8 mouse cellular contexts compared by ENCODE assay signal in genomic region chr14:61172548-61173158, GRCm38 (mm10). TPM values are rescaled to one million over a fixed set of nuclear protein-coding genes. Genes with fewer than 3 reads are reported as not detected.
DNase-seq lines count a peak whose midpoint lies in the region; ATAC-seq and TF ChIP-seq lines count a peak whose summit lies in the region.

No protein-coding gene starts in this region.

- WGBS in embryonic facial prominence, embryonic 13.5 days = under 1% methylated on average over 46 of the region's 52 CpGs
- WGBS in heart, adult 2 months = under 1% methylated on average over 52 of the region's 52 CpGs
- under 1% methylated on average over 51 of the region's 52 CpGs for WGBS in limb, embryonic 13.5 days
- 0% methylated on average over 28 of the region's 52 CpGs for WGBS in midbrain, postnatal 0 days

- H3K27me3 ChIP-seq in embryonic facial prominence, embryonic 13.5 days = no peaks in the 10 kb centered on the region
- no peaks in the 10 kb centered on the region for H3K27me3 ChIP-seq in heart, adult 2 months (ENCODE audit: control insufficient read depth, insufficient read depth, low read length)
- H3K27me3 ChIP-seq in limb, embryonic 13.5 days = peaks cover 9% of the 10 kb centered on the region; the same call in 1 of the 2 replicates
- H3K27me3 ChIP-seq in midbrain, postnatal 0 days (ENCODE audit: insufficient read depth, low read length) = no peaks in the 10 kb centered on the region

- H3K36me3 ChIP-seq in embryonic facial prominence, embryonic 13.5 days = no peaks in the 10 kb centered on the region
- H3K36me3 ChIP-seq in heart, adult 2 months (ENCODE audit: control insufficient read depth, insufficient read depth, low read length) = peaks cover 6% of the 10 kb centered on the region
- no peaks in the 10 kb centered on the region; the same call in 1 of the 2 replicates for H3K36me3 ChIP-seq in limb, embryonic 13.5 days
- H3K36me3 ChIP-seq in midbrain, postnatal 0 days (ENCODE audit: insufficient read depth, low read length) = no peaks in the 10 kb centered on the region

- peak overlapping the region; percentile 86 for H3K27ac ChIP-seq in embryonic facial prominence, embryonic 13.5 days
- peak overlapping the region; percentile 86 for H3K27ac ChIP-seq in heart, adult 2 months
- H3K27ac ChIP-seq in limb, embryonic 13.5 days = peak overlapping the region; percentile 81
- peak overlapping the region; percentile 86 for H3K27ac ChIP-seq in midbrain, postnatal 0 days (ENCODE audit: low read depth, low read length)

- ATAC-seq in embryonic facial prominence, embryonic 13.5 days (ENCODE audit: insufficient number of reproducible peaks, insufficient read depth, low FRiP score, low TSS enrichment, low read depth) = peak; percentile 97
- ATAC-seq in limb, embryonic 13.5 days (ENCODE audit: low FRiP score, low read depth) = peak; percentile 98
- peak; percentile 95 for ATAC-seq in midbrain, postnatal 0 days (ENCODE audit: low FRiP score)

- H3K4me2 ChIP-seq in embryonic facial prominence, embryonic 13.5 days = peak overlapping the region; percentile 86
- H3K4me2 ChIP-seq in limb, embryonic 13.5 days (replicated peaks) = peak overlapping the region; percentile 83
- H3K4me2 ChIP-seq in midbrain, postnatal 0 days (ENCODE audit: low read depth, low read length, poor library complexity, severe bottlenecking) = peak overlapping the region; percentile 62

- peak overlapping the region; percentile 82 for H3K9ac ChIP-seq in embryonic facial prominence, embryonic 13.5 days
- peak overlapping the region; percentile 90 for H3K9ac ChIP-seq in heart, adult 2 months (ENCODE audit: low read depth, low read length)
- peak overlapping the region; percentile 82 for H3K9ac ChIP-seq in limb, embryonic 13.5 days
- H3K9ac ChIP-seq in midbrain, postnatal 0 days (replicated peaks; ENCODE audit: low read length, poor library complexity, severe bottlenecking) = peak overlapping the region; percentile 80

- peak; percentile 100 for DNase-seq in 3134 (ENCODE audit: extremely low read depth, insufficient read length, low spot score)
- DNase-seq in adrenal gland, postnatal 36 days = peak; percentile 100
- DNase-seq in heart, adult 2 months = peak; percentile 100
- peak; percentile 98 to 99 for DNase-seq in kidney, adult 8-10 months
- DNase-seq in midbrain, postnatal 0 days (ENCODE audit: low spot score) = peak; percentile 98
- DNase-seq in spleen, postnatal 14 days (ENCODE audit: low spot score in 2 of 2) = peak; percentile 99

- H3K4me1 ChIP-seq in embryonic facial prominence, embryonic 13.5 days = peaks cover 9% of the 10 kb centered on the region
- H3K4me1 ChIP-seq in heart, adult 2 months (ENCODE audit: control insufficient read depth, insufficient read depth, low read length) = peaks cover 2% of the 10 kb centered on the region; the same call in 1 of the 2 replicates
- peaks cover 10% of the 10 kb centered on the region for H3K4me1 ChIP-seq in limb, embryonic 13.5 days
- H3K4me1 ChIP-seq in midbrain, postnatal 0 days (ENCODE audit: insufficient read depth, low read length) = peaks cover 13% of the 10 kb centered on the region

- peak; percentile 83 for TF ChIP-seq POLR2A in heart, adult 2 months (IDR thresholded peaks at IDR 0.05; ENCODE audit: insufficient read depth, low read depth, low read length)

- no peaks in the 10 kb centered on the region for H3K9me3 ChIP-seq in embryonic facial prominence, embryonic 13.5 days
- no peaks in the 10 kb centered on the region for H3K9me3 ChIP-seq in limb, embryonic 13.5 days
- no peaks in the 10 kb centered on the region for H3K9me3 ChIP-seq in midbrain, postnatal 0 days (ENCODE audit: low read length)

- TF ChIP-seq CTCF in heart, adult 2 months (IDR thresholded peaks at IDR 0.05) = no peak
- TF ChIP-seq CTCF in midbrain, postnatal 0 days (IDR thresholded peaks at IDR 0.05) = no peak

- peak overlapping the region; percentile 80 for H3K4me3 ChIP-seq in embryonic facial prominence, embryonic 13.5 days
- H3K4me3 ChIP-seq in heart, adult 2 months = peak overlapping the region; percentile 94
- H3K4me3 ChIP-seq in limb, embryonic 13.5 days = peak overlapping the region; percentile 83
- H3K4me3 ChIP-seq in midbrain, postnatal 0 days (ENCODE audit: low read depth, low read length) = peak overlapping the region; percentile 56

- peak; percentile 57; the same call in 1 of the 2 replicates for TF ChIP-seq EP300 in heart, adult 2 months (IDR thresholded peaks at IDR 0.05; ENCODE audit: insufficient read depth, low read depth, low read length)

- intact Hi-C loops in heart, adult 2 months (cut with DNase I) = loop anchor here (1.0 to 10.0 kb wide), 2 partner anchors 34 to 918 kb away; partner anchors contain the start of genes Gm49336, Nupl1 and Sacs

- peaks cover 6% of the 10 kb centered on the region for H3K79me2 ChIP-seq in heart, adult 2 months (replicated peaks; ENCODE audit: control insufficient read depth, insufficient read depth, low read length)

RNA-seq across cellular contexts. Expression of gene Sacs, which starts 34.4 kb away (rescaled TPM):
- total RNA-seq in adrenal gland, postnatal 36 days (2021) = 1 to 10 TPM; 7.0 to 8.8 TPM
- 2.8 and 3.0 TPM in 2 replicates for polyA plus RNA-seq in embryonic facial prominence, embryonic 13.5 days (2015; fragmentation: Nextera tagmentation; extraction: Ambion mirVana)
- total RNA-seq in heart, adult 2 months (2021) = 10 to 100 TPM; 24.2 to 25.8 TPM
- 3.3 and 8.9 TPM in 2 replicates for polyA plus RNA-seq in heart, adult 2 months (2012; rRNA removed)
- polyA plus RNA-seq in limb, embryonic 13.5 days (2015; fragmentation: Nextera tagmentation; extraction: Ambion mirVana) = 3.0 and 3.3 TPM in 2 replicates
- 42.0 and 50.8 TPM in 2 replicates for total RNA-seq in midbrain, postnatal 0 days (2014; rRNA removed)
- 4.7 and 5.8 TPM in 2 replicates for polyA plus RNA-seq in midbrain, postnatal 0 days (2015; fragmentation: Nextera tagmentation; extraction: Ambion mirVana)

Comparison
In these comparisons a context has a peak if more than half of its experiments do, and no peak if none do; other contexts are left out.
1. Peak in every context shown above with its lines: DNase-seq, ATAC-seq, H3K4me3 ChIP-seq and H3K27ac ChIP-seq.